Mouse (Mus musculus) thymus, adult 2 months (tissue): ENCODE measurements around the gene Ndrg4. TPM values are rescaled to one million over a fixed set of nuclear protein-coding genes. Genes with fewer than 3 reads are reported as not detected.

ENCODE experiments used
- DNase-seq: peaks from one replicate; pipeline ENCODE4 v3.0.0; 2021
- H3K27ac ChIP-seq: fragments of 200-500 bp; 2 replicates; pipeline ENCODE4 v1.5.1; 2012; ENCODE audit warnings: low read length, control low read depth; ENCODE audit not compliant: control insufficient read depth, insufficient read depth
- H3K27me3 ChIP-seq: fragments of 200-500 bp; 2 replicates; pipeline ENCODE4 v1.6.1; 2012; ENCODE audit warnings: mild to moderate bottlenecking, low read length, moderate library complexity, mixed read lengths; ENCODE audit not compliant: control insufficient read depth, insufficient read depth
- H3K36me3 ChIP-seq: fragments of 200-500 bp; 2 replicates; pipeline ENCODE4 v1.6.1; 2012; ENCODE audit warnings: mild to moderate bottlenecking, low read length, moderate library complexity; ENCODE audit not compliant: control insufficient read depth, insufficient read depth
- H3K4me1 ChIP-seq: fragments of 200-500 bp; replicated peaks from 2 replicates; pipeline ENCODE4 v1.6.1; 2012; ENCODE audit warnings: low read length; ENCODE audit not compliant: control insufficient read depth, insufficient read depth
- H3K4me3 ChIP-seq: fragments of 200-500 bp; 2 replicates; pipeline ENCODE4 v1.5.1; 2012; ENCODE audit warnings: mild to moderate bottlenecking, low read length, control low read depth, moderate library complexity; ENCODE audit not compliant: control insufficient read depth, insufficient read depth
- CTCF ChIP-seq: fragments of 200-500 bp; IDR thresholded peaks from 2 replicates; pipeline ENCODE4 v1.5.1; 2012; ENCODE audit warnings: mild to moderate bottlenecking, control low read depth, low read length, moderate library complexity, borderline replicate concordance; ENCODE audit not compliant: control insufficient read depth, poor library complexity, insufficient read depth; ENCODE audit errors: extremely low read depth
- POLR2A ChIP-seq: fragments of 200-500 bp; IDR thresholded peaks from 2 replicates; pipeline ENCODE4 v1.6.1; 2012; ENCODE audit warnings: mild to moderate bottlenecking, low read length, control low read depth, moderate library complexity; ENCODE audit not compliant: control insufficient read depth, poor library complexity, insufficient read depth; ENCODE audit errors: extremely low read depth
- WGBS: fragments of 180-500 bp; shearing (Covaris S2); methylation state at CpG from one replicate; pipeline ENCODE4 v1.1.7; 2018; 5-methylcytosine and 5-hydroxymethylcytosine counted together
- polyA plus RNA-seq: library from polyadenylated mRNA; depleted of rRNA; stranded (reverse); fragments of >200 nt; gene quantifications from 2 replicates; pipeline ENCODE4 v1.2.3, GENCODE M21; 2012

Ndrg4 gene
- polyA plus RNA-seq, 1 experiment = 28.3 TPM

- H3K27me3 ChIP-seq = peaks cover 7% of the 10 kb centered on the region; the same call in 1 of the 2 replicates
- H3K4me1 ChIP-seq = peaks cover 10% of the 10 kb centered on the region
- no peak overlapping the region for H3K27ac ChIP-seq
- peak overlapping the region; percentile 44 for H3K4me3 ChIP-seq
- TF ChIP-seq POLR2A = no peak
- no peak for TF ChIP-seq CTCF
- H3K36me3 ChIP-seq = no peaks in the 10 kb centered on the region
- DNase-seq = peak; percentile 18
- 2% methylated on average over 41 of the region's 48 CpGs for WGBS
These were observed 827 bp downstream of the Ndrg4 start for GRCm38 (mm10) chr8:95677591-95678023.

GRCm38 (mm10) chr8:95678024-95678611 is 1.3 kb downstream of the Ndrg4 start:
- Histone ChIP-seq H3K27ac (no peak overlapping the region), H3K36me3 (no peaks in the 10 kb centered on the region), H3K4me1 (peaks cover 10% of the 10 kb centered on the region), H3K4me3 (peak overlapping the region; percentile 44), H3K27me3 (peaks cover 7% of the 10 kb centered on the region; the same call in 1 of the 2 replicates)
- peak; percentile 29 for DNase-seq
- WGBS = 2% methylated on average over 62 of the region's 70 CpGs
- TF ChIP-seq POLR2A (no peak), CTCF (no peak)

GRCm38 (mm10) chr8:95688073-95688672 is 11.4 kb downstream of the Ndrg4 start:
- Histone ChIP-seq H3K36me3 (no peaks in the 10 kb centered on the region), H3K27me3 (no peaks in the 10 kb centered on the region), H3K4me3 (no peak overlapping the region), H3K27ac (no peak overlapping the region), H3K4me1 (no peaks in the 10 kb centered on the region)
- 84% methylated on average over 10 of the region's 10 CpGs for WGBS
- TF ChIP-seq POLR2A (no peak), CTCF (no peak)
- no peak for DNase-seq

GRCm38 (mm10) chr8:95690929-95691541 is 14.3 kb downstream of the Ndrg4 start:
- WGBS = 79% methylated on average over 13 of the region's 13 CpGs
- H3K4me1 ChIP-seq = no peaks in the 10 kb centered on the region
- H3K27me3 ChIP-seq = no peaks in the 10 kb centered on the region; the same call in 1 of the 2 replicates
- no peak for DNase-seq
- no peak overlapping the region for H3K4me3 ChIP-seq
- no peak overlapping the region for H3K27ac ChIP-seq
- TF ChIP-seq POLR2A (no peak), CTCF (no peak)
- H3K36me3 ChIP-seq = no peaks in the 10 kb centered on the region

- Histone ChIP-seq H3K27me3 (no peaks in the 10 kb centered on the region; the same call in 1 of the 2 replicates), H3K4me3 (no peak overlapping the region), H3K4me1 (no peaks in the 10 kb centered on the region), H3K27ac (no peak overlapping the region), H3K36me3 (no peaks in the 10 kb centered on the region)
- TF ChIP-seq CTCF (no peak), POLR2A (no peak)
- 40% methylated on average over 6 of the region's 6 CpGs for WGBS
- no peak for DNase-seq
These were observed 17.9 kb downstream of the Ndrg4 start for GRCm38 (mm10) chr8:95694631-95695030.

GRCm38 (mm10) chr8:95696661-95697060 is 19.9 kb downstream of the Ndrg4 start:
- H3K27ac ChIP-seq = no peak overlapping the region

More at GRCm38 (mm10) chr8:95696661-95697060, 19.9 kb downstream of the Ndrg4 start:
- no peak for DNase-seq
- Histone ChIP-seq H3K36me3 (no peaks in the 10 kb centered on the region), H3K27me3 (no peaks in the 10 kb centered on the region; the same call in 1 of the 2 replicates), H3K4me1 (no peaks in the 10 kb centered on the region), H3K4me3 (no peak overlapping the region)
- TF ChIP-seq CTCF = no peak
- TF ChIP-seq POLR2A = no peak
- 76% methylated on average over 8 of the region's 8 CpGs for WGBS
